Mouse (Mus musculus) embryonic fibroblast, embryonic 13.5 days (primary cell): ENCODE measurements at regions not wholly inside any gene's neighbourhood (a gene's known extent, or its start where the extent isn't known, plus 50 kb on each side); places are given as distances from the start of the nearest gene placed in this dataset.

Experiments used
- CTCF ChIP-seq: IDR thresholded peaks from 2 replicates; pipeline ENCODE4 v1.5.1; 2011; ENCODE audit warnings: mild to moderate bottlenecking, control low read depth, low read length, moderate library complexity, borderline replicate concordance; ENCODE audit not compliant: insufficient read depth
- POLR2A ChIP-seq: IDR thresholded peaks from 2 replicates; pipeline ENCODE4 v1.6.1; 2011; ENCODE audit warnings: low read depth, mild to moderate bottlenecking, control low read depth, low read length, moderate library complexity

DNA sequence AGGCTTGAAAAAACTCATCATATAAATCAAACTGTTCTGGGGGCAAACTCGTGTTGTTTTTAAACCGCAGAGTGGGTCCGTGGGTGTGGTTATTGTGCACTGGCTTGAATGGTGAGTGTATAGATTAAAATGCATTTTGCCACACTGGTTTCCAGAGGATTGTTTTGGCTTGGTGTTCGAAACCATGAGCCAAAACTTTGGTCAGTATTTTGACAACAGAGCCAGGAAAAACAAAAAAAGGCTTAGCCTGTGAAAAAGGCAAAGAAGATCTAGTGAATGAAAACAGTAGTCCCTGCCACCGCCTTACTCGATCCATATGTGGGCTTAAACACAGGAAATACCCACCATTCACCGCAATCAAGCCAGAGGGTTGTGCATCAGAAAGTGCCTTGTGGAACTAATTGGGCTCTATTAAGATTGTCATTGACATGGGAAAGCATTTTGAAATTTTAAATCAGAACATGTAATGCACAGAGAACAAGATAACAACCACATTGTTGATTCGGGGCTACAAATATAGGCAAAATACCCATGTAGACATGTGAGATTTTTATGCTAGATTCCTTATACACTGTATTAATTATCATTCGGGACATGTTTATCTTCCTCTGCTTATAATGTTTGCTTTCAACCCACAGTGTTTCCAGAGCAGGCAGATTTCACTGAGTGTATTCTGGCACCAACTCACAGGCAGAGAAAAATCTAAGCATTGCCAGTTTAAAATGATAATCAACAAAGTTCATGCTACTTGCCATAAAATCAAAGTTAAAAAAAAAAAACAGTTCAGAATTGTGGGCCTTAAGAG lies 1580.4 kb downstream of the 4930444P10Rik start:
- TF ChIP-seq POLR2A, result no peak
- no peak for TF ChIP-seq CTCF
